Mouse (Mus musculus): ENCODE measurements at regions not wholly inside any gene's neighbourhood (a gene's known extent, or its start where the extent isn't known, plus 50 kb on each side); places are given as distances from the start of the nearest gene placed in this dataset.

DNA sequence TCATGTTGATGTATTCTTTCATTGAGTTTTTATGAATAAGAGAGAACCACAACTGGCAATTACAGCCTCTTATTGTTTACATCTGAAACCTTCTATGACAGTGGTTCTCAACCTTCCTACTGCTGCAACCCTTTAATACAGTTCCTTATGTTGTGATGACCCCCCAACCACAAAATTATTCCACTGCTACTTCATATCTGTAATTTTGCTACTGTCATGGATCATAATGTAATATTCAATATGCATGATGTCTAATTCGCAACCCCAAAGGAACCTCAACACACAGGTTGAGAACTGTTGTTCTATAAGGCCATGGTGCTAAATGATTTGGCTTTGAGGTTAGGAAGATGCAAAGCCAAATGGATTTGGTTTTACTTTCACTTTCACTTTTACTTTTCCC is 227.9 kb upstream of the Zic4 start:
- 100% methylated on average over 1 of the region's 1 CpGs for WGBS
- no peaks in the 10 kb centered on the region for H3K27me3 ChIP-seq (ENCODE audit: control insufficient read depth, insufficient read depth, low read length)
- H3K9me3 ChIP-seq (ENCODE audit: control insufficient read depth, low read length) = no peaks in the 10 kb centered on the region
- no peak overlapping the region for H3K4me3 ChIP-seq (ENCODE audit: low read depth, low read length)
- H3K4me2 ChIP-seq (ENCODE audit: low read depth, low read length) = no peak overlapping the region
- H3K9ac ChIP-seq (replicated peaks; ENCODE audit: low read depth, low read length) = no peak overlapping the region
- no peaks in the 10 kb centered on the region for H3K36me3 ChIP-seq (ENCODE audit: control insufficient read depth, insufficient read depth, low read length)
- ATAC-seq (ENCODE audit: low read depth) = no peak
- no peak overlapping the region for H3K27ac ChIP-seq (ENCODE audit: low read depth, low read length)
- H3K4me1 ChIP-seq (ENCODE audit: control insufficient read depth, insufficient read depth, low read length) = no peaks in the 10 kb centered on the region

DNA sequence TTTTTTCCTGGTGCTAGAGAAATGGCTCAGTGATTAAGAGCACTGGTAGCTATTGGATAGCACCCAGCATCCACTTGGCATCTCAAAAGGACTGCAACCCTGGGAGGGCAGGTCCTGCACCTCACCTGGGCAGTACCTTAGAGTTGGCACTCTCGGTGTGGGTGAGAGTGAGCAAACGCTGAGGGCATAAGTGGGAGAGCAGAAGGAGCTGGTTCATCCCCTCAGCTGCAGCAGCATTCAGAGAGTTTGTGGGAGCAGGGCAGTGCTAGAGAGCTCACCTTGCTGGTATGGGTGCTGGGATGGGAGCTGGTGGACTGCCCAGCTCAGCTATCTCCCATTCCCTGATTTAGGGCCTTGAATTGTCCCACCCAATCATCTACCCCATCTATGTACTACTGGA is 227.1 kb upstream of the Zic4 start:
- Histone ChIP-seq H3K27ac (ENCODE audit: low read depth, low read length) (no peak overlapping the region), H3K9ac (replicated peaks; ENCODE audit: low read depth, low read length) (no peak overlapping the region), H3K27me3 (ENCODE audit: control insufficient read depth, insufficient read depth, low read length) (no peaks in the 10 kb centered on the region), H3K4me3 (ENCODE audit: low read depth, low read length) (no peak overlapping the region), H3K9me3 (ENCODE audit: control insufficient read depth, low read length) (no peaks in the 10 kb centered on the region), H3K4me2 (ENCODE audit: low read depth, low read length) (no peak overlapping the region), H3K4me1 (ENCODE audit: control insufficient read depth, insufficient read depth, low read length) (no peaks in the 10 kb centered on the region), H3K36me3 (ENCODE audit: control insufficient read depth, insufficient read depth, low read length) (no peaks in the 10 kb centered on the region)
- ATAC-seq (ENCODE audit: low read depth) = no peak
- 77% methylated on average over 2 of the region's 2 CpGs for WGBS

DNA sequence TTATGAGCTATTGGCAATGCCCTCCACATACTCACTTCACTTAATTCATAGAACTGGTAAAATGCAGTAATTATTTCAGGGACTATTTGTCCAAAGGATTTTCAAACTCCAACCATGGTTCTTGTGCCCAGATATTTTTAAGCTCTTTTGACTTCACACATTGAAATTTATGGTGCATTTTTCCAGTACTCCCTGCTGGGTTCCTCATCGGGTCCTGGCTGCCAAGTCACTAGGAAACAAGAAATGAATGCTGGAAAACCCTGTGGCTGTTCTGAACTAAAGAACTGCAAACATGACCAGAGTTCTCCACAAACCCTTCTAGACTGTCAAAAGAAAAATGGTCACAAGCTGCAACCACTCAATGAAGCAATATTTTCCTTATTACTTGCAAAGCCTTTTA is 221.6 kb upstream of the Zic4 start:
- H3K27me3 ChIP-seq (ENCODE audit: control insufficient read depth, insufficient read depth, low read length) = no peaks in the 10 kb centered on the region
- no peak for ATAC-seq (ENCODE audit: low read depth)

DNA sequence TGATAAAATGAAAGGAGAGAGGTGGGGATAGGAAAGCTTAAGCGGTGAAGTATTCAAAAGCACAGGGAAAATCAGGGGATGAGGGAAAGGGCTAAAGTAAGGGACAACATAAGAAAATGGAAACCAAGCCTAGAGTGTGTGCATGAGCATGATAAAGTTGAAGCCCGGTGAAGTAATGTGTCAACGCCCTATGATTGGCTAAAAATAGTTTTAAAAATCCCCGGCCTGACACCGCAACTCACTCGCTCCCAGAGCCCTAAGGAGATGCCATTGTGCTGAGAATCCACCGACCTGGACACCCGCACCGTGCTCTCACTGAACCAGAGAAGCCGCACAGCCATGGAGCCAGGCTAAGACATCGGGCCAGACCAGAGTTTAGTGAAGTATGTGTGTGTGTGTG is 210.3 kb upstream of the Zic4 start:
- Histone ChIP-seq H3K4me1 (ENCODE audit: control insufficient read depth, insufficient read depth, low read length) (no peaks in the 10 kb centered on the region), H3K4me3 (ENCODE audit: low read depth, low read length) (no peak overlapping the region), H3K27me3 (ENCODE audit: control insufficient read depth, insufficient read depth, low read length) (no peaks in the 10 kb centered on the region)

More for the DNA sequence above, 221.6 kb upstream of the Zic4 start:
- 24% methylated on average over 1 of the region's 1 CpGs for WGBS
- Histone ChIP-seq H3K9me3 (ENCODE audit: control insufficient read depth, low read length) (no peaks in the 10 kb centered on the region), H3K4me2 (ENCODE audit: low read depth, low read length) (no peak overlapping the region), H3K4me3 (ENCODE audit: low read depth, low read length) (no peak overlapping the region), H3K9ac (replicated peaks; ENCODE audit: low read depth, low read length) (no peak overlapping the region), H3K36me3 (ENCODE audit: control insufficient read depth, insufficient read depth, low read length) (no peaks in the 10 kb centered on the region), H3K27ac (ENCODE audit: low read depth, low read length) (no peak overlapping the region), H3K4me1 (ENCODE audit: control insufficient read depth, insufficient read depth, low read length) (no peaks in the 10 kb centered on the region)

DNA sequence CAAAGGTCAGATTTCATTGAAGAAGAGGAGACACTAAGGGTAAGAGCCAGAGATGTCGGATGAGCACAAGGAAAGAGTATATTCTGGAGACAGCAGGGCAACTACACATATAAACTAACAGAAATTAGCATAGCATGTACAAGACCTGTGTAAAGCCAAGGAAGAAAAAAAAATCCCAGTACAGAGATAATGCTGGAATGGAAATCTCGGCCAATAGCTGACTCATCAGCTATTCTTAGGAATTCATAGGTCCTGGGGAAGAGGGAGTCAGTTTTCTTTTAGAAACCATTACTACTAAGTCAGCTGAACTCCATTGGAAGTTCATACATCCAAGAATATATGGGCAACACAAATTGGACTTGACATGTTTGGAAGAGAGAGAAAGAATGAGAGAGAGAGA is 202.9 kb upstream of the Zic4 start:
- Histone ChIP-seq H3K4me2 (ENCODE audit: low read depth, low read length) (no peak overlapping the region), H3K4me3 (ENCODE audit: low read depth, low read length) (no peak overlapping the region), H3K4me1 (ENCODE audit: control insufficient read depth, insufficient read depth, low read length) (no peaks in the 10 kb centered on the region), H3K27ac (ENCODE audit: low read depth, low read length) (no peak overlapping the region), H3K36me3 (ENCODE audit: control insufficient read depth, insufficient read depth, low read length) (no peaks in the 10 kb centered on the region), H3K9me3 (ENCODE audit: control insufficient read depth, low read length) (no peaks in the 10 kb centered on the region), H3K9ac (replicated peaks; ENCODE audit: low read depth, low read length) (no peak overlapping the region), H3K27me3 (ENCODE audit: control insufficient read depth, insufficient read depth, low read length) (no peaks in the 10 kb centered on the region)
- no peak for ATAC-seq (ENCODE audit: low read depth)
- WGBS = 93% methylated on average over 2 of the region's 2 CpGs

More for the DNA sequence above, 210.3 kb upstream of the Zic4 start:
- H3K4me2 ChIP-seq (ENCODE audit: low read depth, low read length) = no peak overlapping the region
- no peak overlapping the region for H3K27ac ChIP-seq (ENCODE audit: low read depth, low read length)
- H3K9ac ChIP-seq (replicated peaks; ENCODE audit: low read depth, low read length) = no peak overlapping the region
- ATAC-seq (ENCODE audit: low read depth) = no peak
- no peaks in the 10 kb centered on the region for H3K9me3 ChIP-seq (ENCODE audit: control insufficient read depth, low read length)
- WGBS = 94% methylated on average over 11 of the region's 11 CpGs
- no peaks in the 10 kb centered on the region for H3K36me3 ChIP-seq (ENCODE audit: control insufficient read depth, insufficient read depth, low read length)

DNA sequence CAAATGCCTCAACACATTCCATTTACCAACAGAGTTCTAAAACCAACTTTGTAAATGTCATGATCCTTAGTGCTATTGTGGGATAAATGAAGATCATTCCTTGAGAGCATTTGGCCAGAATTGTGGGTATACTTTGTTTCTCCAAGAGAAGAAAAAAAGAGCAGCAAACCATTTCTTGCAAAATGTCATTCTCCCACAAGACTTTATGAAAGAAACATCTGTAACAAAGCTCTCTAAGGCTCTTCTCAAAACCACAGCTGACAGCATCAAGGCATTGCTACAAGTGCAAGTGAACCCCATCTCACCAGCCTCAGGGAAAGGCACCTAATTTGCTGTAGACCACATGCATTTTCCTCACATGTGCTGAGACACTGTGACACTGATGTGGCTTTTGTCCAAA is 194.3 kb upstream of the Zic4 start:
- ATAC-seq (ENCODE audit: low read depth) = no peak

DNA sequence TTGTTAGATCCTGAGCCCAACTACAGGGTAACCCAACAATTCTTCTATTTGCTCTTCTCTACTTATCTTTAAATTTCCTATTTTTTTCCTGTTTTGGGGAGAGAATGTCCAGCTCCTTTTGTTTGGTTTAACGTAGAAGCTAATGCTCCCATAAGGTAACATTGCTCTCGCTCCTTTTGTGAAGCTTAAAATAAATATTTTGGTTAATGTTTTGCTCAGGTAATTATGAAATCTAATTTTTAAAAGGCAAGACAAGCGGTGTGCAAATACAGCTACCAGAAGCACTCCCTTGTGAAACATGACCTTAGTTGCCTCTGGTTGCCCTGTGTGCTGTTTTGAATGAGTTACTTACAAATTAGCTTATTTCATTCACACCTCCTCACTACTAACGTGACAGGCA is 169.0 kb upstream of the Zic4 start:
- Histone ChIP-seq H3K27me3 (ENCODE audit: control insufficient read depth, insufficient read depth, low read length) (no peaks in the 10 kb centered on the region), H3K36me3 (ENCODE audit: control insufficient read depth, insufficient read depth, low read length) (no peaks in the 10 kb centered on the region), H3K4me3 (ENCODE audit: low read depth, low read length) (no peak overlapping the region), H3K27ac (ENCODE audit: low read depth, low read length) (no peak overlapping the region), H3K4me2 (ENCODE audit: low read depth, low read length) (no peak overlapping the region), H3K4me1 (ENCODE audit: control insufficient read depth, insufficient read depth, low read length) (no peaks in the 10 kb centered on the region), H3K9ac (replicated peaks; ENCODE audit: low read depth, low read length) (no peak overlapping the region), H3K9me3 (ENCODE audit: control insufficient read depth, low read length) (no peaks in the 10 kb centered on the region)
- ATAC-seq (ENCODE audit: low read depth) = no peak
- WGBS = 88% methylated on average over 4 of the region's 4 CpGs

More for the DNA sequence above, 194.3 kb upstream of the Zic4 start:
- Histone ChIP-seq H3K4me3 (ENCODE audit: low read depth, low read length) (no peak overlapping the region), H3K36me3 (ENCODE audit: control insufficient read depth, insufficient read depth, low read length) (no peaks in the 10 kb centered on the region), H3K4me2 (ENCODE audit: low read depth, low read length) (no peak overlapping the region), H3K4me1 (ENCODE audit: control insufficient read depth, insufficient read depth, low read length) (no peaks in the 10 kb centered on the region), H3K9ac (replicated peaks; ENCODE audit: low read depth, low read length) (no peak overlapping the region), H3K27me3 (ENCODE audit: control insufficient read depth, insufficient read depth, low read length) (no peaks in the 10 kb centered on the region), H3K27ac (ENCODE audit: low read depth, low read length) (no peak overlapping the region), H3K9me3 (ENCODE audit: control insufficient read depth, low read length) (no peaks in the 10 kb centered on the region)

DNA sequence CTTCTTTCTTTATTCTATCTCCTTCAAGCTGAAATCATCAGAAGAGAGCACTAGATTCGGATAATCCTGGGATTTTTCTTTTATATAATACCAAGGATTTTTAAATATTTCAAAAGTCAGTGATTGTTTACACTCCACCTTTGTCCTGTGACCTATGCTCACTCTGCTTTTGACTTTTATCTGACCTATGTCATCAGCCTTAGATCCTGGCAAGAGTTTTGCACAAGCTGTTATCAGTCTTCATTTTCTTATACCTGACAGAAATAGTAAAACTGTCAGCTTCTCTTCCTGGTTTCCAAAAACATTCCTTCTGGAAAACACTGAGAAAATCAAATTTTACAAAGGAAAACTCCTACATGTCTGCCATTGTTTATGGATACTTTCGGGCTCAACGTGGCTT is 168.3 kb upstream of the Zic4 start:
- no peak overlapping the region for H3K4me2 ChIP-seq (ENCODE audit: low read depth, low read length)

DNA sequence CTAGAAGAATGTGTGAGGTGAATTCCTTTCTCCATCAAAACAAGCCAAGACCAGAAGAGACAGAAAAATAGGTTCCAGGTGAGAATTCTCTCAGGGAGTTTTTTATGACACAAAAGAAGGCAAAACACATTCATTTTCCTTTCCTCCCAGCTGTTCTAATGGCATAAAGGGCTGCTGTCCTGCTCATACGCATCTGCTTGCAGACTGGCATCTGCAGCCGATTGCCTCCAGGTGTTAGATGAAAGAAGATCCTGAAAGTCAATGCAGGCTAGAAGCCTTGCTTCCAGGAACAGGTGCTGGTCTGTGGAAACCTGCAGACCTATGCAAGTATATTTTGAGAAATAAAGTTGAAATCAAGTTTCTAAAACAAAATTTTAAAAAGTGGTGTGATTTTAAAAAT is 154.9 kb upstream of the Zic4 start:
- 62% methylated on average over 2 of the region's 2 CpGs for WGBS

More for the DNA sequence above, 168.3 kb upstream of the Zic4 start:
- Histone ChIP-seq H3K36me3 (ENCODE audit: control insufficient read depth, insufficient read depth, low read length) (no peaks in the 10 kb centered on the region), H3K27ac (ENCODE audit: low read depth, low read length) (no peak overlapping the region), H3K9ac (replicated peaks; ENCODE audit: low read depth, low read length) (no peak overlapping the region), H3K4me1 (ENCODE audit: control insufficient read depth, insufficient read depth, low read length) (no peaks in the 10 kb centered on the region), H3K27me3 (ENCODE audit: control insufficient read depth, insufficient read depth, low read length) (no peaks in the 10 kb centered on the region), H3K9me3 (ENCODE audit: control insufficient read depth, low read length) (no peaks in the 10 kb centered on the region), H3K4me3 (ENCODE audit: low read depth, low read length) (no peak overlapping the region)
- no peak for ATAC-seq (ENCODE audit: low read depth)
- 86% methylated on average over 3 of the region's 3 CpGs for WGBS

More for the DNA sequence above, 154.9 kb upstream of the Zic4 start:
- no peak overlapping the region for H3K27ac ChIP-seq (ENCODE audit: low read depth, low read length)
- no peaks in the 10 kb centered on the region for H3K4me1 ChIP-seq (ENCODE audit: control insufficient read depth, insufficient read depth, low read length)
- no peak for ATAC-seq (ENCODE audit: low read depth)
- no peak overlapping the region for H3K4me2 ChIP-seq (ENCODE audit: low read depth, low read length)
- no peak overlapping the region for H3K4me3 ChIP-seq (ENCODE audit: low read depth, low read length)
- H3K36me3 ChIP-seq (ENCODE audit: control insufficient read depth, insufficient read depth, low read length) = no peaks in the 10 kb centered on the region
- H3K27me3 ChIP-seq (ENCODE audit: control insufficient read depth, insufficient read depth, low read length) = no peaks in the 10 kb centered on the region
- H3K9me3 ChIP-seq (ENCODE audit: control insufficient read depth, low read length) = no peaks in the 10 kb centered on the region
- H3K9ac ChIP-seq (replicated peaks; ENCODE audit: low read depth, low read length) = no peak overlapping the region

Measured in neural tube, embryonic 14.5 days (tissue).